Mouse (Mus musculus) bone marrow, adult 2 months (tissue): ENCODE results near the gene Nol7.

Experiments
- CTCF ChIP-seq: fragments of 200-500 bp; IDR thresholded peaks from 2 replicates; pipeline ENCODE4 v1.5.1; 2011; ENCODE audit warnings: low read length, control low read depth; ENCODE audit not compliant: control insufficient read depth, insufficient read depth
- POLR2A ChIP-seq: fragments of 200-500 bp; IDR thresholded peaks from 2 replicates; pipeline ENCODE4 v1.6.1; 2011; ENCODE audit warnings: low read depth, mild to moderate bottlenecking, control low read depth, low read length, borderline replicate concordance; ENCODE audit not compliant: control insufficient read depth

DNA sequence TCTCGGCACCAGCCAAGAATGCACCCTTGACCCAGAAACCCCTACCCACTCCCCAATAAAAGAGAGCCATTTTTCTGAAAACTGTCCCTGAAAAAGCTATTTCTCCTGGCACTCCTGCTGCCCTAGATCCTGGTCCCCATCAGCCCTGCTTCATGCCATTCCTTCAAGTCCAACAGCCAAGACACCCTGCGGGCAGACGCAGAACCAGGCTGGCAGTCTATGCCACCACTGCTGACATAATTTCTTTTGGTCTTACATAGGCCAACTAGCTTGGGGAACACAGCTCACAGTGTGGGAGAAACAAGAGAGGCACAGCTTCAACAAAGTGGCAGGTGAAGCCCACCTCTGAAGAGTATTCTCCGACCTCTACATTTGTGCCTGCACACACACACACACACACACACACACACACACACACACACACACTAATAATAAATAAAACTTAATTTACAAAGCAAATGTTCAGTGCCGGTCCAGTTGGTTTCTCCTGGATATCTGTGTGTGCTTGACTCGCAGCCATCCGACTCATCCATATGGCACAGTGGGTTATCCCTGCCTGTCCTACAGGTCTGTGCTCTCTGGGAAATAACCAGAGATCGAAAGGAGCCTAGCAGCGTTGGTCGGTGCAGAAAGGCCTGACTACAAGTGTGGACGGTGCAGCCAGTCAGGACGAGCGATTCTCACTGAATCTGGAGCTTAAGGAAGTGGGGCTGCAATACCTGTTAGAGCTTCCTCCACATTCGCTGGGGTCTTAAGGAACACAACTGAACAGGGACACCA lies 41.7 kb upstream of the Nol7 start:
- TF ChIP-seq POLR2A (no peak), CTCF (no peak)
